Mouse (Mus musculus): ENCODE measurements around the gene Islr.

- TF ChIP-seq CTCF (IDR thresholded peaks at IDR 0.05; ENCODE audit: borderline replicate concordance, insufficient read depth, low read length) (no peak), POLR2A (IDR thresholded peaks at IDR 0.05; ENCODE audit: low read depth, low read length) (no peak)
Observed at GRCm38 (mm10) chr9:58139947-58140346, 64.2 kb downstream of the Islr start.

All from embryonic fibroblast, embryonic 13.5 days (primary cell).